Mouse (Mus musculus) midbrain, postnatal 0 days (tissue): ENCODE measurements around the gene Tns1. TPM values are rescaled to one million over a fixed set of nuclear protein-coding genes. Genes with fewer than 3 reads are reported as not detected.

ENCODE experiments used
- ATAC-seq: fragments of 200-750 bp; cut with Nextera tagmentation; 2 replicates; pipeline ENCODE4 v1.8.0; 2017; ENCODE audit warnings: moderate number of reproducible peaks, mild to moderate bottlenecking, moderate TSS enrichment, moderate library complexity; ENCODE audit not compliant: low FRiP score
- DNase-seq: peaks from one replicate; pipeline ENCODE4 v3.0.0-alpha.2; 2015; ENCODE audit warnings: low spot score
- H3K27ac ChIP-seq: fragments of 300-500 bp; sonication (generic); 2 replicates; pipeline ENCODE4 v1.5.1; 2014; ENCODE audit warnings: low read depth, mild to moderate bottlenecking, low read length, mixed read lengths
- H3K27me3 ChIP-seq: fragments of 300-500 bp; sonication (generic); 2 replicates; pipeline ENCODE4 v1.6.1; 2014; ENCODE audit warnings: low read length, control low read depth, mixed read lengths; ENCODE audit not compliant: insufficient read depth
- H3K36me3 ChIP-seq: fragments of 300-500 bp; sonication (generic); 2 replicates; pipeline ENCODE4 v1.6.1; 2014; ENCODE audit warnings: low read length, control low read depth, mixed read lengths; ENCODE audit not compliant: insufficient read depth
- H3K4me1 ChIP-seq: fragments of 300-500 bp; sonication (generic); 2 replicates; pipeline ENCODE4 v1.6.1; 2014; ENCODE audit warnings: mild to moderate bottlenecking, control low read depth, antibody characterized with exemption, low read length, mixed read lengths; ENCODE audit not compliant: insufficient read depth
- H3K4me2 ChIP-seq: fragments of 300-500 bp; sonication (generic); 2 replicates; pipeline ENCODE4 v1.6.1; 2014; ENCODE audit warnings: low read depth, mild to moderate bottlenecking, low read length, mixed read lengths; ENCODE audit not compliant: poor library complexity, severe bottlenecking
- H3K4me3 ChIP-seq: fragments of 300-500 bp; sonication (generic); 2 replicates; pipeline ENCODE4 v1.5.1; 2014; ENCODE audit warnings: low read depth, mild to moderate bottlenecking, low read length, moderate library complexity
- H3K9ac ChIP-seq: fragments of 300-500 bp; sonication (generic); replicated peaks from 2 replicates; pipeline ENCODE4 v1.6.1; 2014; ENCODE audit warnings: mild to moderate bottlenecking, low read length, moderate library complexity, mixed read lengths; ENCODE audit not compliant: poor library complexity, severe bottlenecking
- H3K9me3 ChIP-seq: fragments of 300-500 bp; sonication (generic); 2 replicates; pipeline ENCODE4 v1.6.1; 2016; ENCODE audit warnings: low read length, control low read depth
- CTCF ChIP-seq: IDR thresholded peaks from 2 replicates; pipeline ENCODE4 v1.5.1; 2016; ENCODE audit warnings: antibody characterized with exemption, mild to moderate bottlenecking
- WGBS: fragments of 180-500 bp; shearing (Covaris S2); extraction: QIAGEN DNeasy Blood & Tissue Kit; methylation state at CpG from one replicate; pipeline ENCODE4 v1.1.7; 2014; 5-methylcytosine and 5-hydroxymethylcytosine counted together
- polyA plus RNA-seq: library from polyadenylated mRNA; unstranded; fragments of >200 nt; fragmentation: Nextera tagmentation; extraction: Ambion mirVana; gene quantifications from 2 replicates; pipeline ENCODE4 v1.2.1, GENCODE M21; 2015
- total RNA-seq: library from RNA; depleted of rRNA; stranded (reverse); fragments of >200 nt; gene quantifications from 2 replicates; pipeline ENCODE4 v1.2.3, GENCODE M21; 2014

The Tns1 gene
- total and polyA plus RNA-seq, 2 experiments from 2014 or later: 9.8 to 31.5 TPM

DNA sequence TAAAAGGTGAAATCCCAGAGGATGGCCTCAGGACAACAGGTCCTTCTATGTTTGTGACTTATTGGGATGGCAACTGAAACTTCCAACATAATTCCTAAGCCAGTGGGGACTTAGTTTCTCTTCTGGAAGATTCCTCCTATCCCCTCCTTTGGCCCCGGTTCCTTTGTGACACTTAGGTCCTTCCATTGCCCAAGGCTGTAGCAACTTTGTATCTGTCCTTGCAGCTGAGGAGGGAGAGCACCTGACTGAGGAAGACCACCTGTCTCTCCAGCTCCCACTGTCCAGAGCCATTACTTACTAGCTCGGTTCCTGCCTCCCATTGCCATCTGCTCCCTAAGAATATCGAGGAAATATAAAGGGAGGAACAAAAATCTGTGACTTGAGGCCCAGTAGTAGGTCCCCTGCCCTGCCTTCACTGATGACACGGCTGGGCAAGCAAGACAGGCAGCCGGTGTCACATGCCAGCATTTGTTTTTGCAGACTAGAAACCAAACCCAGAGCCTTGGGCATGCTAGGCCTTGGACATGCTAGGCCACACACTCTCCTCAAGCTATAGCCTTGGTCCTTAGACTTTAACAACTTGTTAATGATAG lies 160.0 kb downstream of the Tns1 start:
- 81% methylated on average over 5 of the region's 5 CpGs for WGBS
- Histone ChIP-seq H3K27me3 (no peaks in the 10 kb centered on the region), H3K4me2 (no peak overlapping the region), H3K4me1 (no peaks in the 10 kb centered on the region; the same call in 1 of the 2 replicates), H3K27ac (0 out of 2 replicates have a peak overlapping the region, but pooled peaks have one; percentile 74), H3K9ac (no peak overlapping the region), H3K9me3 (no peaks in the 10 kb centered on the region), H3K36me3 (no peaks in the 10 kb centered on the region), H3K4me3 (no peak overlapping the region)
- DNase-seq: no peak
- ATAC-seq: no peak
- TF ChIP-seq CTCF: no peak

DNA sequence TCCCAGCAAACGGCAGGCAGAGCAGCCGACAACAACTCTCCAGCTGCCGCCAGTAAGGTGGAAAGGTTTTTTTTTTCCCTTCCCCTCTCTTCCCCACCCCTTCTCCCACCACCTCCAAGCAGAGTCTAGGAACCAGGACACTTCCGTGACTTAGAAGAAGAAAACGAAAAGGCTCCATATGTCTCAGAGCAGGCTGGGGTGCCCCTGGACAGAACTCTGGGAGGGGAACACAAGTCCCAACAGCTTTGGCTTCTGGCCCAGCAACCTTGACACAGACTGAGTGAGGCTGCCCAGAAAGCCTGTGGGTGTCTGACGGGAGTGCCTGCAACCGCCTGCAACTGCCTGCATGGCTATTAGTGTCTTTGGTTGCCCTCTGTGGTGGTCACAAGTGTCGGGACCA lies 160.6 kb downstream of the Tns1 start:
- no peaks in the 10 kb centered on the region for H3K36me3 ChIP-seq
- H3K4me1 ChIP-seq: no peaks in the 10 kb centered on the region; the same call in 1 of the 2 replicates
- H3K27ac ChIP-seq: peak overlapping the region; percentile 74
- H3K9ac ChIP-seq: no peak overlapping the region
- no peak for TF ChIP-seq CTCF
- ATAC-seq: 0 out of 2 replicates have a peak, but pooled peaks have one; percentile 42
- no peaks in the 10 kb centered on the region for H3K9me3 ChIP-seq
- 26% methylated on average over 8 of the region's 8 CpGs for WGBS
- no peak overlapping the region for H3K4me2 ChIP-seq
- DNase-seq: peak; percentile 83
- no peak overlapping the region for H3K4me3 ChIP-seq
- no peaks in the 10 kb centered on the region for H3K27me3 ChIP-seq

DNA sequence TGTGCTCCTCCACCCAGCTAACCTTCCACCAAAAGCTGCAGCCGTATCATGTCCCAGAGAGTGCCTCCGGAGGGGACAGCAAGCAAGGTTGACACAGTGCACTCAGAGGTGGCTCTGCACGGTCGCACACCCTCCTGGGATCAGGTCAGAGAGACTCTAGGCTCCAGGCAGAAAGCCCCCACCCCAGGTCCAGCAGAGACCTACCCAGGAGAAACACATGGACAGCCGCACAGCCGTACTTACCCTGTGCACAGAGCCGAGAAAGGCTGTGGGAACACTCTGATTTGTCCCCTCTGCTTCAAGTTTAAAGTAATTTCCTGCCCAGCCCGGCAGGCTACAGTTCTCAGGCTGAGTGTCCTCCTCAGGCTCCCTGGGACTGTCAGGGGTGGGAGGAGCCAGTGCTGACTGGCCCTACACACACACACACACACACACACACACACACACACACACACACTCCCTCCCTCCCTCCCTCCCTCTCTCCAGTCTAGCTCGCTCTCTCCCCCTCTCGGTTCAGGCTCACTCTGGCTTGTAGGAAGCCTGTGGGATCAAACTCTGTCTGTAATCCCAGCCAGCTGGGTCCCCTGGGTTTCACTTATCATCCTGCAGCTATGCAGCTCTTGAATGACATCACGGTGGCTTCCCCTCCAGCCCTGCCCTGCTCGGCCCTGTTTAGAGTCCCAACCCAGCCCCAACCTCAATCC lies 161.4 kb downstream of the Tns1 start:
- peak overlapping the region; percentile 35 for H3K4me2 ChIP-seq
- TF ChIP-seq CTCF: peak; percentile 57
- peak overlapping the region; percentile 42; the same call in 1 of the 2 replicates for H3K9ac ChIP-seq
- H3K27ac ChIP-seq: peak overlapping the region; percentile 74
- peak; percentile 85 for DNase-seq
- no peaks in the 10 kb centered on the region for H3K36me3 ChIP-seq
- no peaks in the 10 kb centered on the region for H3K27me3 ChIP-seq
- peak overlapping the region; percentile 9; the same call in 1 of the 2 replicates for H3K4me3 ChIP-seq
- H3K9me3 ChIP-seq: no peaks in the 10 kb centered on the region
- 11% methylated on average over 12 of the region's 12 CpGs for WGBS
- peak; percentile 87 for ATAC-seq
- H3K4me1 ChIP-seq: no peaks in the 10 kb centered on the region; the same call in 1 of the 2 replicates

DNA sequence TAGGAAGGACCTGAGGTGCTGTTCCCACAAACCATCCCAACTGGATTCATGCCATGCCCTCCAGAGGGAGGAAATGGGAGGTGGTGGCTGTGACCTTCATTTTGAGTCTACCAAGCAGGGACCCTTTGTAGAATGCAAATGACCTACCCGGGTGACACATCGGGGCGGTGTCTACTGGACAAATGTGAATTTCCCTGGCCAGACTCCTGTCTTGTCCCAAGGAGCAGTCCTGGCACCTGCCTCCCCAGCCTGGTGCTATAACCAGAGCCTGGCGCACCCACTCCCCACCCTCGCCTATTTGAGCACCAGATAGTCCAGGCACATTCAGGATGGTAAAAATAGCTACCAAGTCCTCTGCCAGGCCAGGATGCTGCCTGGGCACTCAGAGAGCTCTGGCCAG lies 162.2 kb downstream of the Tns1 start:
- H3K9me3 ChIP-seq: no peaks in the 10 kb centered on the region
- H3K27ac ChIP-seq: peak overlapping the region; percentile 74; the same call in 1 of the 2 replicates
- TF ChIP-seq CTCF: no peak
- ATAC-seq (no peak), DNase-seq (no peak)
- peak overlapping the region; percentile 9; the same call in 1 of the 2 replicates for H3K4me3 ChIP-seq
- H3K9ac ChIP-seq: 0 out of 2 replicates have a peak overlapping the region, but pooled peaks have one; percentile 42
- no peaks in the 10 kb centered on the region; the same call in 1 of the 2 replicates for H3K4me1 ChIP-seq
- no peaks in the 10 kb centered on the region for H3K36me3 ChIP-seq
- H3K27me3 ChIP-seq: no peaks in the 10 kb centered on the region
- H3K4me2 ChIP-seq: peak overlapping the region; percentile 35
- WGBS: 86% methylated on average over 5 of the region's 5 CpGs

DNA sequence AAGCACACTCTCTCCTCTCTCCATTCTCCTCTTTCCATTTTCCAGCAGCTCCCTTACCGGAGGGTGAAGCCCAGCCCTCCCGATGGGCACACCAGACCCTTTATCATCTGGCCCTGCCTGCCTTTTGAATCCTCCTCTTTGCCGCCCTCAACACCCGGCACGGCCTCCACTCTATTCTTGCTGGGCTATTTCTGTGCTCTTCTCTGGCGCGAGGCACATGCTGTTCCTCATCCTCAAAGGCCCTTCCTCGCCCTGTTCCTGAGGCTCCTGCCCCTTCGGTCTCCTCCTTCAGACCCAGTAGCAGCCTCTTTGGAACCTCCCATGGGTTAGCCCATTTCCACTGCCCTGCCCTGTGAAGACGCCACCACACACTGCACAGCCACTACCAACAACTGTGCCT lies 164.5 kb downstream of the Tns1 start:
- no peak overlapping the region for H3K4me2 ChIP-seq

DNA sequence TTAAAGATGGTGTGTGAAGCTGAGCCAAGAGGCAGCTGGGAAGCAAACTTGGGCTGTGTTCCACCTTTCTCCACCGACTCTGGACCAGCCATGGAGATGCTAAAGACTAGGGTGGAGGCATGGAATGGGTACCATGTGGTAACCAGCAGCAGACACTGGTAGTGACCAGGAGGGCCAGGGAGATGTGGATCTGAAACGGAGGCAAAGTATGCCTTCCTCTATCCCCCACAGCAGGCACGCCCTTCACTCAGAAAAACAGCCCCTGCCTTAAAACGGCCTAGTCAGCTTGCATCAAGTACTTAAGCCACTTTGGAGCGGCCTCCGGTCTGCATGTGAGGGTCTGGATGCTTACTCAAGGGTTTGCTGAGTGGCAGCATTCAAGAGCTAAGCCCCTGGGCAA lies 164.9 kb downstream of the Tns1 start:
- H3K9me3 ChIP-seq: no peaks in the 10 kb centered on the region
- H3K9ac ChIP-seq: no peak overlapping the region
- no peak overlapping the region for H3K4me2 ChIP-seq
- no peak for DNase-seq
- no peak overlapping the region for H3K27ac ChIP-seq
- H3K4me3 ChIP-seq: no peak overlapping the region
- ATAC-seq: no peak
- H3K36me3 ChIP-seq: no peaks in the 10 kb centered on the region
- H3K27me3 ChIP-seq: no peaks in the 10 kb centered on the region
- 84% methylated on average over 6 of the region's 6 CpGs for WGBS
- TF ChIP-seq CTCF: no peak
- no peaks in the 10 kb centered on the region; the same call in 1 of the 2 replicates for H3K4me1 ChIP-seq

More for the DNA sequence above, 164.5 kb downstream of the Tns1 start:
- no peaks in the 10 kb centered on the region for H3K27me3 ChIP-seq
- H3K9me3 ChIP-seq: no peaks in the 10 kb centered on the region
- no peak overlapping the region for H3K9ac ChIP-seq
- no peak for DNase-seq
- 89% methylated on average over 10 of the region's 10 CpGs for WGBS
- H3K36me3 ChIP-seq: no peaks in the 10 kb centered on the region
- no peak for TF ChIP-seq CTCF
- H3K4me1 ChIP-seq: no peaks in the 10 kb centered on the region; the same call in 1 of the 2 replicates
- ATAC-seq: no peak
- H3K27ac ChIP-seq: no peak overlapping the region
- H3K4me3 ChIP-seq: no peak overlapping the region
